Mouse (Mus musculus): ENCODE measurements around the gene Csrnp1. TPM values are rescaled to one million over a fixed set of nuclear protein-coding genes. Genes with fewer than 3 reads are reported as not detected.

Gene Csrnp1
- total RNA-seq, 2 experiments from 2014 or later, result 7.6 to 8.7 TPM

DNA sequence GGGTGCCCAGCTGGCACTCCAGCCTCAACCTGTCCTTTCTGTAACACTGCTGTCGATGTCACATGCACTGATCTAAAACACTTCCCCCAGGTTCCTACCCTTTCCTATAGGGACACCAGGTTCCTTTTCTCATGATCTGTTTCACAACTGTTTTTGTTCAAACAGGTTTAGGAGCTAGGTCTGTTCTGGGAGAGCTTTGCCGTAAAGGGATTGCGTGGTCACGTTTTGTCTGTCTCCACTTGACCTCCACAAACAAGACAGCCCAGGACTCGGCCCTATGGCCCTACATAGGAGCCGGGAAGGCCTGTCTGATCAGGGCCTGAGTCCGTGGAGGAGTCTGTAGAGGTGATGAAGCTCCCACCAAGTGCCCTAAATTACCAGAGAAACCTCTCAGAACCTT lies 14.6 kb downstream of the Csrnp1 start:
- DNase-seq (ENCODE audit: extremely low spot score in 1 of 2, low spot score in 2 of 2), result no peak
- intact Hi-C loops (cut with DNase I), result no loop called here

DNA sequence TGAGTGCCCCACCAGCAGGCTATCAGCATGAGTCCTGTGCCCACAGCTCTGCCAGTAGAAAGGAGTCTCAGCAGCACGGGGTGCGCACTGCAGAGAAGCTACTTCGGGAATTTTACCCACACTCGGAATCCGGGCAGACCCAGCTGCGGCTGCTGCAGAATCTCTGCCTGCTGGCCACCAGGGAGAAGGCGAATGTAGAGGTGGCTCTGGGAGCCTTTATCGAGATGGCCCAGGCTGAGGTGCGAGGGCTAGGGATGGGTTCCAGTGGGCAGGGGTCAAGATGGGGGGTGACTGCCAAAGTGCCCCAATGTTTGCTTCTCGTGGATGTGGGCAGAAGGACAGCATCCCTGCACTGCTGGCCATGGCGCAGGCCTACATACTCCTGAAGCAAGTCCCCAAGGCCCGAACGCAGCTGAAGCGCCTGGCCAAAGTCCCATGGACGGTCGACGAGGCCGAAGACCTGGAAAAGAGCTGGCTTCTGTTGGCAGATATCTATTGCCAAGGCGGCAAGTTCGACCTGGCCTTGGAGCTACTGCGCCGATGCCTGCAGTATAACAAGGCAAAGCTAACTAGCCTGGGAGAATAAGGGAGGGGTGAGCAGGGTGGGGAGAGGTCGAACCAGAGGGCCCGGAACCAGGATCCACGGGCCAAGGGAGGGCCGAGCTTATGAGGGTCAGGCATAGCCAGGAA lies 18.1 kb downstream of the Csrnp1 start:
- intact Hi-C loops (cut with DNase I), result no loop called here
- DNase-seq (ENCODE audit: extremely low spot score in 1 of 2, low spot score in 2 of 2), result no peak

GRCm38 (mm10) chr9:119965186-119965585 lies 19.3 kb downstream of the Csrnp1 start:
- intact Hi-C loops (cut with DNase I), result no loop called here
- no peak for DNase-seq (ENCODE audit: extremely low spot score in 1 of 2, low spot score in 2 of 2)

DNA sequence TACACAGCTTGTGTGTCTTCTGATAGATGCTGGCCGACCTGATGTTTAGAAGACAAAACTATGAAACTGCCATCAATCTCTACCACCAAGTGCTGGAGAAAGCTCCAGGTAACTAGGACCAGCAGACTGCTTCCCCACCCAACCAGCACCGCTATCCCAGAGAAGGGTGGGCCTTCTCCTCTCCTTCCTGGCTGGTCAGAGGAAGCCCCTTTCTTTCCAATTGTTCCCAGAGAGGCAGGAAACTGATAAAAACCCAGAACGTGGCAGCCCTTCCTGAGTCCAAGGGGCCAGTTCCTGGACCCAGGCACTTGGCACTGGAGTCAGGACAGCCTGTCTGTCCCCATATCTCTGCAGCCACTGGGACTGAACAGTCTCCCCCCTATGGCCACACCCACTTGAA lies 20.3 kb downstream of the Csrnp1 start:
- intact Hi-C loops (cut with DNase I), result loop anchor here (5.0 kb wide), 1 partner anchor 48 kb away; no protein-coding TSS in a partner anchor
- no peak for DNase-seq (ENCODE audit: extremely low spot score in 1 of 2, low spot score in 2 of 2)

GRCm38 (mm10) chr9:119962987-119963667 lies 21.3 kb downstream of the Csrnp1 start:
- DNase-seq (ENCODE audit: extremely low spot score in 1 of 2, low spot score in 2 of 2), result peak in 1 of 2 experiments; percentile 72
- intact Hi-C loops (cut with DNase I), result loop anchor here (5.0 kb wide), 1 partner anchor 49 kb away; no protein-coding TSS in a partner anchor

DNA sequence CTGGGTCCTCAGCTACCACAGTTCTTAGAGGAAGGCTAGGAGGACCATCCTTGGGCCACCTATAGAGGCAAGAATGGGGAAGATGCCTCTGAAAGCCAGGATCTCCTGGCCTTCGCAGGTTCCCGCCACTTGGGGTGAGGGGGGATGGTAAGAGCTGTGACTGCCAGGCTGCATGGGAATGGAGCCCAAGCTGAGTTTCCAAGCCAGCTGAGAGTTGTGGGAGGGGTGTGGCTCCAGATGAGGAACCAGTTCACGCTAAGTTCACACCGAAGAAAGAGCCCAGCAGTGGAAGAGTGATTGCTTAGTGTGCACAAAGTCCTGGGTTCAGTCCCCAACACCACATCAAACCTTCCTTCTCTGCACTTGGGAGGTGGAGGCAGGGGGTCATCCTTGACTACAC lies 22.2 kb downstream of the Csrnp1 start:
- intact Hi-C loops (cut with DNase I), result loop anchor here (5.0 kb wide), 1 partner anchor 50 kb away; no protein-coding TSS in a partner anchor
- no peak for DNase-seq (ENCODE audit: extremely low spot score in 1 of 2, low spot score in 2 of 2)

DNA sequence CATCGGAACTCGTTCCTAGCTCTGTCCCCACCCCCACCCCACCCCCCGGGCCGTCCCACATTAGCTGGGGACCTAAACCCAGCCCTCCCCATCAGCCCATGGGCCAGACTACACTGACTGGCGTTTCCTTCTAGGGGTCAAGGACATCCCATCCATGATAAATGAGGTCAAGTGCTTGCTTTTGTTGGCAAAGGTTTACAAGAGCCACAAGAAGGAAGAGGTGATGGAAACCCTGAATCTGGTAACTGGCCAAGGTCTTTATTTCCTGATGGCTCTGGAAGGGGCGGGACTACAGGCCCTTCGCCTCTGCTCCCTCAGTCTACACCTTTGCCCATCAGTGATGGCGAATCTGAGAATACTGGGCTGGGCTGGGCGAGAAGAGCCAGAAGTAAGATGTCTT lies 25.6 kb downstream of the Csrnp1 start:
- intact Hi-C loops (cut with DNase I), result no loop called here
- no peak for DNase-seq (ENCODE audit: extremely low spot score in 1 of 2, low spot score in 2 of 2)

DNA sequence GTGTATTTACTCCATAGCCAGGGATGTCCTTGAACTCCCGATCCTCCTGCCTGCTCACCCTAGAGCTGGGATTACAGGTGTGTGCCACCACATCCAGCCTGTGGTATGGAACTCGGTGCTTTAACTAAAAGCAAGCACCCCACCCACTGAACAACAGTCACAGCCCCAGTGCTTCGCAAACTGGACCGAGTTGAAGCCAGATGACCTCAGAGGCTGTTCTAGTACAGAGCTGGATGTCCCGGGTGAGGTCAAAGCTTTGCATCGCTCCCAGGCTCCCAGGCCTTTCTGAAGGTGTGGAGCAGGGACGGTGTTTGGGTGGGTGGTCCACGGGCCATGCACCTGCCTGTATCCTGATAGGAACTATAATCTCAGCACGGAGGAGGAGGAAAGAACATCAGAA lies 33.1 kb downstream of the Csrnp1 start:
- DNase-seq (ENCODE audit: extremely low spot score in 1 of 2, low spot score in 2 of 2), result no peak
- intact Hi-C loops (cut with DNase I), result no loop called here

DNA sequence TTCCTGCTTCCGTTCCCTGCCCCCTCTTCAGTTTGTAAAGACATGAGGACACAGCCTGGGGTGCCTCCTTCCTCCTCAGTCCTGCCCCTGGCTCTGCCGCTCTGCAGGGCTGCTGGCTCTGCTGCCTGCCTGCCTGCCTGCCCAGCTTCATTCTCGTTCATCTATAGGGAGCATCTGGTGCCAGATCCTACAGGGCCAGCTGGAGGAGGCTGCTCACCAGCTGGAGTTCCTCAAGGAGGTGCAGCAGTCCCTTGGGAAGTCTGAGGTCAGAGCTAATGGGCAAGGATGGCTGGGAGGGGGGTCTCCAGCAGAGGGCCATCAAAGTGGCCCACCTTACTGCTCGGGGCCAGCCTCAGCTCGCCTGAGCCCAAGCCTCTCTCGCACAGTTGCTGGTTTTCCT lies 34.0 kb downstream of the Csrnp1 start:
- intact Hi-C loops (cut with DNase I), result no loop called here

DNA sequence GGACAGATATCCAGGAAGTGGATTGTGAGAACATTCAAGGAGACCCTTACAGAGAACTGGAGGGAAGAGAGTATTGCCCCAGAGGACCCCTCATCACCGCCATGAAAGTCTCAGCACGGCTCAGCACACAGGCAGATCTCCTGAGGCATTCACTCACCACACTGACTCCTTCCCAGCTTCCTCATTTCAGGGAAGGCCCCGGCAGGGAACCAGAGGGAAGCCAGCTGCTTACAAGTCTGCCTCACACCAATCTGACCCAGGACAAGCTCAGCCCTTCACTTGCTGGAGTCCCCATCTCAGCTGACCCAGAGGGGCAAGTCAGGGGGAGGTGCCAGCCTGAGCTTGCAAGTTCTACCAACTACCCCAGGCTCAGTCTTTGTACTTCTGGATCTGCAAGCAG lies 35.7 kb downstream of the Csrnp1 start:
- DNase-seq (ENCODE audit: extremely low spot score in 1 of 2, low spot score in 2 of 2), result no peak
- intact Hi-C loops (cut with DNase I), result no loop called here

More for the DNA sequence above, 34.0 kb downstream of the Csrnp1 start:
- DNase-seq (ENCODE audit: extremely low spot score in 1 of 2, low spot score in 2 of 2), result no peak

DNA sequence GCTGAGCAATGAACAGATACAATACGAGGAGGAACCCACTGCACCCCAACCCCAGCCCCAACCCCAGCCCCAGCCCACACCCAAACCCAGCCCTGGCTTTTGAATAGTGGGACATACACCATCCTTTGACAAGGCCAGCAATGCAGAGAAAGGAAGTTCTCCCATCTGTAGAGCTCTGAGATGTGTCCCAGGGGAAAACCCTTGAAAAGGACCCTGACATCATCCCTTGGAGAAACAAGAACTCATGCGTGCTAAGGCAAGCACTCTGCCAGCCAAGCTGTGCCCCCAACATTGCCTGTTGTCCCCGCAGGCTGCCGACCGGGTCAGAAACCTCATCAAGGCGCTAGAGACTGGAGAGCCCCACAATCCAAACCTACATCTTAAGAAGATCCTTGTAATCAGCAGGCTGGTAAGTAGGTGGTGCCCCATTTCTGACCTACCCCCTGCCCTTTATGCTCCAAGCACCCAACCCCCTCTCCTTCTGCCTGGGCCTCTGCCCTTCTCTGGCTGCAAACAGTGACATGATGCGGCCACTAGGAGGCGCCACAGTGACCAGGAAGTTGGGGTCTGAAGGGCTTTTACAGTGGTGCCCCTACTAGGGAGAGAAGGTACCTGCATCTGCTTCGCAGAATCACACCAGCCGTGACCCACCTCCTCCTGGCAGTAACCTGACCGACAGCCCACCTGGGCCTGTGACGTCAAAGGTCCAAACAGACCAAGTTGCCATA lies 39.1 kb downstream of the Csrnp1 start:
- intact Hi-C loops (cut with DNase I), result no loop called here
- no peak for DNase-seq (ENCODE audit: extremely low spot score in 1 of 2, low spot score in 2 of 2)

- intact Hi-C loops (cut with DNase I), result no loop called here
- DNase-seq (ENCODE audit: extremely low spot score in 1 of 2, low spot score in 2 of 2), result no peak
Measured at GRCm38 (mm10) chr9:119943326-119943725, 41.1 kb downstream of the Csrnp1 start.

GRCm38 (mm10) chr9:119941861-119942260 lies 42.6 kb downstream of the Csrnp1 start:
- intact Hi-C loops (cut with DNase I), result no loop called here
- no peak for DNase-seq (ENCODE audit: extremely low spot score in 1 of 2, low spot score in 2 of 2)

- no peak for DNase-seq (ENCODE audit: extremely low spot score in 1 of 2, low spot score in 2 of 2)
- intact Hi-C loops (cut with DNase I), result no loop called here
Measured at GRCm38 (mm10) chr9:119941407-119941806, 43.1 kb downstream of the Csrnp1 start.

- no peak for DNase-seq (ENCODE audit: extremely low spot score in 1 of 2, low spot score in 2 of 2)
- intact Hi-C loops (cut with DNase I), result loop anchor here (5.0 kb wide), 1 partner anchor 43 kb away; the partner anchor contains the start of gene Csrnp1
Measured at GRCm38 (mm10) chr9:119939646-119940045, 44.8 kb downstream of the Csrnp1 start.

DNA sequence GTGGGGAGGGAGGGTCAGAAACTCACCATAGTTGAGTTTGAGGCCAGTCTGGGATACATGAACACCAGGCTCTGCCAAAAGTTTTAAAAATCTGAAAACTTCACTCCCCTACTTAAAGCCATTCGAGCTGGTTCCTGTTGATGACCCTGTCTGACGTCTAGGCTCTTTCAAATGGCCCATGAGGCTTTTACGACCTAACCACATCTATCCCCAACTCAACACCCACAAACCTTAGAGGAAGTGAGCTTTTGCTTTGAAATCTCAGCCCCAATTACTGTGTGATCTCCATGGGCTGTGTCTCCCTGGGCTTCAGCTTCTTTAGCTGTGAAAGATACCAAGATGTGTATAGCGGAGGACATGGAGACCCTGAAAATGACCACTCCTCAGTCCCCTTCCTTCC lies 46.0 kb downstream of the Csrnp1 start:
- intact Hi-C loops (cut with DNase I), result loop anchor here (5.0 kb wide), 1 partner anchor 44 kb away; the partner anchor contains the start of gene Csrnp1
- no peak for DNase-seq (ENCODE audit: extremely low spot score in 1 of 2, low spot score in 2 of 2)

GRCm38 (mm10) chr9:119937005-119937773 lies 47.3 kb downstream of the Csrnp1 start, which contains the start of the genes Gorasp1 and Ttc21a:
Gene Gorasp1, minus strand, starts transcription at chr9:119937565.
Gene Ttc21a, plus strand, starts transcription at chr9:119937606.
- peak; percentile 88 to 97 for DNase-seq (ENCODE audit: extremely low spot score in 1 of 2, low spot score in 2 of 2)
- intact Hi-C loops (cut with DNase I), result loop anchor here (5.0 kb wide), 1 partner anchor 45 kb away; the partner anchor contains the start of gene Csrnp1

- intact Hi-C loops (cut with DNase I), result no loop called here
- no peak for DNase-seq (ENCODE audit: extremely low spot score in 1 of 2, low spot score in 2 of 2)
Measured at GRCm38 (mm10) chr9:119933675-119934074, 50.8 kb downstream of the Csrnp1 start.

- intact Hi-C loops (cut with DNase I), result no loop called here
Measured at GRCm38 (mm10) chr9:119932358-119932757, 52.1 kb downstream of the Csrnp1 start.

More at GRCm38 (mm10) chr9:119932358-119932757, 52.1 kb downstream of the Csrnp1 start:
- peak in 1 of 2 experiments; percentile 40 for DNase-seq (ENCODE audit: extremely low spot score in 1 of 2, low spot score in 2 of 2)

All from left cerebral cortex, postnatal 10 days (tissue).